Mouse (Mus musculus) gastrocnemius, adult 18-20 months (tissue): ENCODE results near the gene Hoxa4. TPM values are rescaled to one million over a fixed set of nuclear protein-coding genes. Genes with fewer than 3 reads are reported as not detected.

Experiments used
- DNase-seq: peaks from one replicate; pipeline ENCODE4 v3.0.0; 2021; ENCODE audit warnings: low spot score
- long read RNA-seq, 2 experiments: library from polyadenylated mRNA; stranded (forward); transcript quantifications; one replicate each; pipeline ENCODE4 v2.0.0; 2021
- total RNA-seq, 2 experiments: library from RNA; stranded (reverse); gene quantifications; 2 replicates each; pipeline ENCODE4 v1.2.3; 2021

Hoxa4 gene
- total RNA-seq: 1 to 10 TPM; 2.7 to 2.9 TPM
- long read RNA-seq, experiment 1, partial matches to known transcripts: 1 of 2 reads
- long read RNA-seq, experiment 1, other reads (novel, unspliced or antisense): 0 of 2 reads
- long read RNA-seq, experiment 2, partial matches to known transcripts: 0 of 1 reads
- long read RNA-seq, experiment 2, other reads (novel, unspliced or antisense): 0 of 1 reads

DNA sequence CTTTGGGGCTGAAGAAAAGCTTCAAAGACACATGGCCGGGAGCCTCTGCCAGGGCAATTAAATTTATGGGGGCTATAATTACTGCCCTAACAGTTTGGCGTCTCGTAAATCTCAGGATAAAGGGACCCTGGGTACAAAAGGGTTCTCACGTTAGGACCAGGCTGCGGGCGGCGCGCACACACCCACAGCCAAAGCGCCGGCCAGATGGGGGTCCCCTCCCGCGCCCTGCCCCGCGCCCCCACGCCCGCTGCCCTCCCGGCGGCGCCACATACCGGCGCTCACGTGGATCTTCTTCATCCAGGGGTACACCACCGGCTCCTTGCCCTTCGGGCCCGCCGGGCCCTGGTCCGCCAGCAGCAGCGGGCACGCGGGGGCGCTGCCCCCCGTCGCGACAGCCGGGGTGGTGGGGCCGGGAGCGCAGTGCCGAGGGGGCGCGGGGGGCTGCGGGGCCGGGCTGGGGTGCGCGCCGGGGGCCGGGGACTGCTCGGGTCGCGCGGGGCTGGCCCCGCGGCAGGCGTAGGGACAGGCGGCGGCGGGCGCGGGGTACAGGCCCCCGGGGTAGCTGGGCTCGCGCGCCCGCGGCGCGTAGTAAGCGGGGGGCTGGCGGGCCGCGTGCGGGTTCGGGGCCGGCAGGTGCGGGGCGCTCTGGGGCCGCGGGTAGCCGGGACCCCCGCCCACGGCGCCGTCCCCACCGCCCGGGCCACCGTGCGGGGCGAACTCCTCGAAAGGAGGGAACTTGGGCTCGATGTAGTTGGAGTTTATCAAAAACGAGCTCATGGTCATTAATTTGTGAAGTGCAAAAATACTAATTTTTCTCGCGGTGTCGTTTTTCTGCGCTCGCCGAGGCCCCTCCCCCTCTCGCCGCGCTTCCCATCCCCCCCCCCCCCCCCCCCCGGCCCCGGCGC is at the start of gene Hoxa4:
TSS of gene Hoxa4 (minus strand) at position 848 of the 905 bp plus-strand sequence.
- no peak for DNase-seq

DNA sequence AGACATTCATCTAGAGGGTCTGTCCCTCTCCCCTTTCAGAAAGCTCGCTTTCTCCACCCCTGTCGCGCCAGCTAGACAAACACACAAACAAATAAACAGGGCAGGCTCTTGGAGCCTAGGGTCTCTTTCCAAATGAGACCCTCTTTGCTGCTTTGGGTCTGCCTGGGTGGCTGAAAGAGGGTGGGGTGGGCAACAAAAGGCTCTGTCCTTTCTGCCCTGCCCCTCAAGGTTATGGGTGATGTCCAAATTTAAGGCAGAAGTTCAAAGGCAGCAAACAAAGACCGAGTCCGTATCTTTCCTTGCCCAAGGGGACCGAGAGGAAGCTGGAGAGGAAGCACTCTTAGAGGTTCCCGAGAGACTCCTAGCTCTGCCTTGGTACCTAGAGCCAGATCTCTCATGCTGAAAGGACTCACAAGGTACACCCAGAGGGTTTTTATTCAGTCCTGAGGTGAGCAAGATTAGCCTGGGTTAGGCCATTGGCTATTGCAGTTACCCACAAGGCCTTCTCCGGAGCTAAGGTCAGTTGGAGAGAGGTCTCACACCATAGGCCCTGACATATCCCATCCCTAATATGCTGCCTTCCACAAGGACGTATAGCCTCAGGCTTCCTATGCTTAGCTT is 49.6 kb upstream of the Hoxa4 start:
- DNase-seq: no peak

DNA sequence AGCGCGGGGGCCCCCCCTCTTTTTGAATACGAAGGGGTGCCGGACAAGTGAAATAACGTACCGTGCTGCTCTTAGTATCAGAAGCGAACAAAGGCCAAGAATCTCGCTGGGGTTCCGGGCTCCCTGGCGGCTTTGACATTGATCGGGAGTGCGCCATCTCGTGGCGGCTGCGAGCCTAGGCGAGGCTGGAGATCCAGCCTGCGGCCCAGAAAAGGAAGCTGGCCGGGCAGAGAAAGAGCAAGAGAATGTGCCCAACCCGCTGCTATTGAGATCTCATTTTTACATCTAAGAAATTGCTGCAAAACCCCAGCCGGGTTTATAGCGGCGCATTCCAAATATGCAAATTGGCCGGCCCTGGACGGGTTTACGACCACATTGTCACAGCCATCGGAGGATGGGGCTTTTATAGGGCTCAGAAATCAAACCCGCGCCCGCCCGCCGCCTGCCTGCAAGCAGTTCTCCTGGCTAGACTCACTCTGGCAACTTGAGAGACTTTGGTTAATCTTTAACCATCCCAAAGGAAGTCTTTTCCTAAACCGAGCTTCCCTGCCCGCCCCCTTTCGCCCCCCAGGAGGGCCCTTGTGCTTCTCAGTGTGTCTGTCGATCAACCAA is 48.9 kb upstream of the Hoxa4 start, which contains the start of gene Hoxa10:
TSS of gene Hoxa10 (minus strand) at position 466 of the 612 bp plus-strand sequence.
- DNase-seq: peak; percentile 91

DNA sequence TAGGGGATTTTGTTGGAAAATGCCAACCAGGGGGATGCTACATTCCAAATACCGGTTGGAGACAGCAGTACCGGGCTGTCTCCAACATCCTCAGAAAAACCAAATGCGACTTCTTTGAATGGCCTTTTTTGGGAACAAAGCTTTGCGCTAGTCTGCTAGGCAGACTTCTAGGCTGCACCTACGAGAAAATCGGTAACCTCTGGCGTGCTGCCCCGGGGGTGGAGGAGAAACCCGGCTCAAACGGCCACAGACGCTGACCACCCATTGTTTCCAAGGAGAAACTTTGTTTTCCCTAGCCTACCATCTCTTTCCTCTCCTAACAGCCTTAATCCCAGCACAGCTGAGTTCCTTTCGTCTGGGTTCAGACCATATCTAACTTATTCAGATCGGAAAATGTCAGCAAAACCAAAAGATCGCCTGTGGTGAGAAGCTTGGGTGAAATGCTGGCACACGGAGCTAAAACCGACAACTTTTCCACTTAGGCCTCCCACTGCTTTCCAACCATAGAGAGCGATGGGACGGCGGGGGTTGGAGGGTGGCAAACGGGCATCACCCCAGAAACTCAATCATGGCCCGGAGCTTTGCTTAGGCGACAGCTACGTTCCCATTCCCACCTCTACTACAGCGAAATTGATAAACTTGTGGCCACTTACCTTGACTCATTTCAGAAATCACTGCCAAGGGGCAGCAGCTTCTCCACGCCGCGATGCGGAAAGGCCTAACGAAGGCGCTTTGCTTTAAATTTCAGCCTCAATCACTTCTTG is 48.3 kb upstream of the Hoxa4 start:
- no peak for DNase-seq

DNA sequence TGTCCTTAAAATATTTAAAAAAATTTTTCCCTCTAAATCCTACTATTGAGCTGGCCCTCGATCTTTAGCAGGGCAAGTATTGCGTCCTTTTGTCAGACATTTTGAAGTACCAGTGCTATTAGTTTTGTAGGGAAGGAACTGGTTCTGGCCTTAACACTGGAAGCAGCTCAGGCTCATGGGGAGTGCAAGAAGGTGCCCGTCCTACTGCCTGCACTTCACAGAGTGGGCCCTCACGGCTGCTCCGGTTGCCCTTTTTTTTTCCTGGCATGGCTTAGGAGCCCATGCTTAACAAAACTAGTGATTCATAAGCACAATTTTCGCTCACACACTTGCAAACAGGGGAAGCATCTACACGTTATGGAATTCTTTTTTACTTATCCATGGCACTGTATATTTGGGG is 47.4 kb upstream of the Hoxa4 start:
- DNase-seq: no peak

DNA sequence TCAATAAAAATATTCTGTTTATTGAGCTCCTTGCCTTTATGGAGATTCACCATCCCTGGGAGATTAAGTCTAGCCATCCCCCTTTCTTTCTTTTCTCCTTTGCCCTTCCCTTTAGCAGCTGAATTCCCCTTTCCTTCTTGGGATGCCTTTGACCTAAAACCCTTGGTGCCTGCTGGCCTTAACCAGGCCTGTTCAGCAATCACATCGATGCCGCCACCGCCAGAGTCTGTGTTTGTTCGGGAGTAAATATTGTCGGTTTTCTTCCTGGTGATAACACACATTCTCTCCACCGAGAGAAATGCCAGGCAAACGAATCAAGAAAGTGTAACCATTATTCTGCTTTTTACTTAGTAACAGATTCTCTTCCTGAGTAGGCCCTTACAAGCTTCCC is 46.6 kb upstream of the Hoxa4 start:
- no peak for DNase-seq

DNA sequence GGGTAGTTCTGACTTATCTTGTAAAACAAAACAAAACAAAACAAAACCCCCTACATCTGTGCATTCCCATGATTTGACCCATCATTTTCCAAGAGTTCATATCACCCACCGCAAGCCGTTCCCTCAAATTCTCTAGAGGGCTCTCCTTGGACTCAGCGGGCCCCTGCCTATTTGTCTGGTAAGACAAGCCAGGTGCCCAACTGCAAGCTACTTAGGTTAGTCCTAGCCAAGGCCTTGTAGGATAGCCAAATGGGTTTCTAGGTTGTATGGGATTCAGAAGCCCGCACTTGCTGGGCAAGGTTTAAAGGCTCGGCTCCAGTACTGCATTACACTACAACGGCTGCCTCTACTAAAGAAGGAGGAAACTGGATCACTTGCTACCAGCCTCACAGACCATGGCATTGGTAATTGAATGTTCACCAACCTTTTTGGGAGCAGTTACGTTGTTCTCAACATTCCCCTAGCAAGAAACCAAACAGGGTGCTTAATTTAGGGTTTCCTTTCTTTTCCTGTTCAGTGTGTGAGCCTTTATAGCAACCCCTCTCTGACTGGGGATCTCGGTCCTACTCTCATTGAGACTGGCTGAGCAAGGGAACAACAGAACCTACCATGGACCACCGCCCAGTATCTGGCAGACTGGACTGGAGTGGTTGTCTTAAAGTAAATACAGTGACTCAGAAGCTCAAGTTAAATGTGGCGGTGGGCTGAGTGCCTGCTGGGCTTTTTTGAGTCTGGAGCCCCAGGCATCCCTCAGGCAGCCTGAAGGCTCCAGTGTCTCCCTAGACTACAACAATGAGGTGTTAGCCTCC is 46.0 kb upstream of the Hoxa4 start:
- no peak for DNase-seq

DNA sequence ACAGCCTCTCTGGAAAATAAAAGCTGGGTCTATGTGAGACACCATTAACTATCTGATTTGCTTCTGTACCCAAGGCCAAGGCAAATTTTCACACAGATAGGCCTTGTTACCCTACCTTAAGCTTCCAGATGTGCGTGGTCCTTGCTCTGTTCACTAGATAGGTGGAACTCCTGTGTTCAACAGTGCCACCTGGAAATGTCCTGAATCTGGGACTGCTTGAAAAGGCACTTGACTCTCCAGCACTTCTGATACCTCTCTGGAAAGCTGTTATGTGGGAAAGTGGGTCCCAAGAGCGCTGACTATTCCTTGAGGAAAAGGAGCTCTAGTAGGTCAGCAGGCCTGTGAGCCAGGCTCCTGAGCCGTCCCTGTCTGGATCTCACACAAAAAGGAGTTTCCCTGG is 45.3 kb upstream of the Hoxa4 start:
- no peak for DNase-seq

DNA sequence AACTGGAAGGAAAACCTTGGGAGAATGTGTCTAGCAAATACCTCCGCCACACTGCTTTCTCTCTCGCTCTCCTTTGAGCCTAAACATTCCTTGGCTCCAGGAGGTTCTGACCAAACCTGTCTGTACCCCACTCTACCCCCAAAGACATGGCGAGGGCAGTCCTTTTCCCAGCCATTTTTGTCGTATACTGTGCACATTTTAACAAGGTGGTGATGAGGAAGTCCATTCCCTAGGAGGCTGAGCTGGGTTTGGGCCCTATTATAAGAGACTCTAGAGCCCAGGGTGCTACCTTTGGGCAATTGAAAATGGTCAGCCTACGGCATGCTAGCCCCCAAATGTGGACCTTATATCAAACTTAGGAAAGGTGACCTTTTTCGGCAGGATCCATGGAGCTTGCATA is 44.3 kb upstream of the Hoxa4 start:
- DNase-seq: no peak

DNA sequence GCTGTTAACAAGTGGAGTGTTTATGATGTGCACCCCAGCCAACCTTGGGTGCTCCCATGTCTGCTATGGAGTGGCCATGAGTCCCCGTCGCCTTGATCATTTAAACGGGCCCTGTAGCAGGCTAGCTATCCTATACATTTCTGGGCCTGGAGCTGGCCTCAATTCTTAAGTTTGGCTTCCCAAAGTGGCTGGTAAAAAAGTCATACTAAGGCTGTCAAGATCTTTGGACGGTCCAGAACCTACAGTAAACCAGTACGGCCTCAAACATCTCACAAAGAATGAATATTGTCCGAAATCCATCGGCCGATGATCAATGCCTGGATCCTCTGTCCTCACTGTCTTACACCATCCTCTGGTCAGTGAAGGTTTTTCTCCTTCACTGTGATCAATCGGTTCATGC is 43.7 kb upstream of the Hoxa4 start:
- no peak for DNase-seq

DNA sequence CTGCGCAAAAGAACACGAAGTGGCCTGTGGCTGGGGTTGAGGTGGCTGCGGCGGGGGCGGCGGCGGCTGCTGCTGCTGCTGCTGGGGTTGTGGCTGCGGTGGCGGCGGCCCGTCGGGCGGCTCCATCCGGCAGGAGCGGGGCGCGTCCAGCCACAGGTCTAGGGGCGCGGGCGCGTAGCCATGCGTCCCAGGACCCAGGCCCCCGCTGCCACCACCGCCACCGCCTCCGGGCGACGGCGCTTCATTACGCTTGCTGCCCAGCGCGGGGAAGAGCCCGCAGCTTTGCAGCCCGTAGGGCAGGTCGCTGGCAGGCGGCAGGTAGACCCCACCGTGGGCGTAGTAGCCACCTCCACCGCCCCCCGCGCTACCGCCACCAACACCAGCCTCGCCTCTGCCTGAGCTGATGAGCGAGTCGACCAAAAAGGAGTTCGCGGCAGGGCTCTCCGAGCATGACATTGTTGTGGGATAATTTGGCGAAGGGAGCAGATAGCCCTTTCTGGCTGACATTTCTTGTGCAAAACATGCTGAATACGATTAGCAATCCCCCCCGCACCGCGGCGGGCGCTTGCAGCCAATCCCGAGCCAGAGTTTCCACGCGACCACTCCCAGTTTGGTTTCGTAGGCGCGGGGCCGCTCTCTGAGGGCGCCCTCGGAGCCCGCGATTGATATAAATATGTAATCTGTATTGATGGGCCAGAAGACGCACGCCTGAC is 43.0 kb upstream of the Hoxa4 start:
- no peak for DNase-seq

DNA sequence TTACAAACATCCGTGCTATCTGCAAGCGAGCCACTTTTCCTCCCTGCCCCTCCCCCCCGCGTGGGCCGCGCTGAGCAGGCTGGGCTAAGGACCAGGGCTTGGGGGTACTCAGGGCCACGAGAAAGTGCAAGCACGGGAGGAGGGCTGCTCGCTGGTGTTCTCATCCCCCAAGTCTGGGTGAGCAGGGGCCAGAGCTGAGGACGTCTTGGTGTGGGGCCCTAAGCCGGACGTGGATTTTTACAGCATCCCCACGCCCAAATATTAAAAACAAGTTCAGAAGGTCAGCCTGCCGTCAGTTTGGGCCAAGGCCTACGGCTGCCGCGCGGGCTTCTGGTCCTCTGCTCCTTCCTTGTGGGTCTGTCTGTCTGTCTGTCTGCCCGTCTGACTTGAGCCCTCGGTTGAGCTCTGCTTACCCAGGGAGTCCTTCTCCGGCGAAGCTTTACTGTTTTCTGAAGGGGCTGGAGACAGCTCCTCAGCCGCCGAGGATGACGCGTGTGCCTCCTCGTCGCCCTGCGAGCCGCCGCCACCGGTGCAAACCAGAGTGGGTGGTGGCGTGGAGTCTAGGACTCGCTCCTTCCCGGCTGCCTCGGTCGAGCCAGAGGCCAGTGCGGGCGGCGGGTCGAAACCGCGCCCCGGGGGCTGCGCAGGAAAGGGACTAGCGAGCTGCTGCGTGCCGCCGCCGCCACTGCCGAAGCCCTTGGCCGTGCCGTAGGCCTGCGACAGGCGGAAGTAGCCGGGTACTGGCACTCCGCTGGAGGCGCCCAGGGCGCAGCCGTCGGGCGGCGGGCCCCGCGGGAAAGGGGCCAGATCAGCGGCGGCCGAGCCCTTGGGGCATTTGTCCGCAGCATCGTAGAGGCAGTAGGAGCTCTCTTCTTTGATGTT is 42.2 kb upstream of the Hoxa4 start:
- peak; percentile 80 for DNase-seq

DNA sequence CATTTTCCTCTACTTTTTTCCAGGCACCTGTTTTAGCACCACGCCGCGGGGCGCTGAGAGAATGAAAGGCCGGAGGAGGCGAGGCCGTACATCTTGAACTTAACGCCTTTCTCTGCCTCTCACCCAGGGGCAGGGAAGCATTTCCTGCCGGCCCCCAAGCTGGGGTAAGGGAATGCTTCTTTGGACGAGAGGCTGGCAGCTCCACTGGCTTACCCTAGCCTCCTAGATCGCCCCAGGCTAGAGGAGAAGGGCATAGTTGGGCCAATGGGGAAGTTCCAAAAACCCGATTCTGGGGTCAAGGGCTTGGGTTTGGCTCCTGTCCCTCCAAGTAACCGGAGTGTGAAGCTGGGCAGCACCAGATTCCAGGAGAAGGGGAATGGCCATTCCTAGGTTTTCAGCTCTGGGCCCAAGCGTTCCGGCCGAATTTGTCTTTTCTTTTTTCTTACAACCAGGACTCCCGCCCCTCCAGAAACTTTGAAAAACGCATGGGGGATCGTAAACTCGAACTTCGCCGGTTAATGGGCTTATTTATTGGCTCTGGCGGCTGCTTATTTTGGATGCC is 41.5 kb upstream of the Hoxa4 start:
- no peak for DNase-seq

DNA sequence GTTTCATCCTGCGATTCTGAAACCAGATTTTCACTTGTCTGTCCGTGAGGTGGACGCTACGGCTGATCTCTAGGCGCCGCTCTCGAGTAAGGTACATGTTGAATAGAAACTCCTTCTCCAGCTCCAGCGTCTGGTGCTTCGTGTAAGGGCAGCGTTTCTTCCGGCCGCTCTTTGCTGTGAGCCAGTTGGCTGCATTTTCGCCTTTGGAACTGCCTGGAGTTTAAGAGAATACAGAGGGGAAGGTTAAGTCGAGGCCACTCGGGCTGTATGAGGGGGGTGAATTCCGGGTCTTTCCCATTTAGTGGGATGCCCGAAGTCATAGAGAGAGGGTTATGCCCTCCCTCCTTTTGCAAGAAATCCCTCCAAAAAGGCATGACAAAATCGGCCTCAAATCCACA is 41.0 kb upstream of the Hoxa4 start:
- DNase-seq: no peak

DNA sequence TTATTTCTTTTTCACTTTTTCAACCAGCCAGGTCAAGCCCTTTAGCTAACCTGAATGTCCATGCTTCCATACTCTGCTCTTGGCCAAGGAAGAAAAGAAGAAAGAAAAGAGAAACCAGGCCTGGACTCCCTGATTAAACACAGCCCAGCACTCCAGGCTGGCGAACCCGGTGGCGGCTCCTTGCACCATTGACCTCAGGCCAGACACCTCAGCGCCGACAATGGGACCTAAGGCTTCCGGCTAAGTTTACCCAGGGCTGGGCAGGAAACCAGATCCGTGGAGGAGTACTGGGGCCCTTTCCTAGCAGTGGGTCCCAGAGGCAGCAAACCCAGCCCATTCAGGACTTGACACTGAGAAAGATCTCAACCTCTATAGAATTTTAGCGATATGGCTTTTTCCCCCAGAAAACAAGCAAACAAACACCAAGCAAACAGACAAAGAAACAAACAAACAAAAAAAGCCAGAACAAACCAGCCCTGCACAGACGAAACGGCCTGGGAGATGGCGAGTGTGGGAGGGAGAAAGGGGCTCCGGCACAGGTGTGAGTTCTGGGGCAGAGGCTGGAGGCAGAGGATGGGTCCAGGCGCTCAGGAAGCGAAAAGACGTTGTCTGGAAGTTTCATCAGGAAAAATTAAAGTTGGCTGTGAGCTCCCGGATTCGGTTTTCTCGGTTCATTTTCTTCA is 40.5 kb upstream of the Hoxa4 start:
- no peak for DNase-seq

DNA sequence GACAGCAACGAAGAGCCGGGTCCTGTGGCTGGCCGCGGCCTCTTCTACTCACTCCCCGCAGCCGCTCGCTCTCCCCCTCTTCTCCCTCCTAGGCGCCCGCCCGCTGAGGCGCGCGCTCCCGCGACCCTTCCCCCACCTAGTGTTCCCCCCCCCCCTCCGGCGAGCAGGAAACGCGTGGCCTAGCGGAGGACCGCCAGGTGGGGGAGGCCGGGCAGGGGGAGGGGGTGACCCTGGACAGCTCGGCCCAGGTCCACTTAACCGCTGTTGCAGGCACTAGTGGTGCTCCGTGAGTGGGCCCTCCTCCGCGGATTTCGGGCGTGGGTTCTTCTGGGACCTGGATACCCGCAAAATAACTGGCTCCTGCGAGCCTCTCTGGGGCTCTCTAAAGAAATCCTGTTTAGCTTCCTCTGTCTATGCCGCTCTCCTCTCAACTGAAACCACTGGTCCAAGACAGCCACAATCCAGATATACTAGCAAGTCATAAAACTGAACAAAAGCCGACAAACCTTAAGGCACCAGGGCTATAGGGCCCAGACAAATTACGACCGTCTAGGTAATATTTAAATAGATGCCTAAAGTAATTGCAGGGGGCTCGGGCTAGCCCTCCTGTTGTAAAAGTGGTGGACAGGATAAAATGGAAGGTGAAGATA is 39.1 kb upstream of the Hoxa4 start, which contains the start of gene Hoxa9:
TSS of gene Hoxa9 (minus strand) at position 574 of the 650 bp plus-strand sequence.
- DNase-seq: no peak
